Mouse (Mus musculus) urinary bladder, postnatal 25 days (tissue): ENCODE results near the gene Shld1.

Source experiments
- DNase-seq: peaks from one replicate; pipeline ENCODE4 v3.0.0; 2022; ENCODE audit warnings: low spot score

The Shld1 gene

GRCm38 (mm10) chr2:132692320-132692719 is 5.6 kb downstream of the Shld1 start:
- no peak for DNase-seq

GRCm38 (mm10) chr2:132693980-132694379 is 7.2 kb downstream of the Shld1 start:
- DNase-seq = no peak

GRCm38 (mm10) chr2:132695358-132696093 is 8.8 kb downstream of the Shld1 start:
- DNase-seq = no peak

- no peak for DNase-seq
Measured at GRCm38 (mm10) chr2:132696519-132696918, 9.8 kb downstream of the Shld1 start.

DNA sequence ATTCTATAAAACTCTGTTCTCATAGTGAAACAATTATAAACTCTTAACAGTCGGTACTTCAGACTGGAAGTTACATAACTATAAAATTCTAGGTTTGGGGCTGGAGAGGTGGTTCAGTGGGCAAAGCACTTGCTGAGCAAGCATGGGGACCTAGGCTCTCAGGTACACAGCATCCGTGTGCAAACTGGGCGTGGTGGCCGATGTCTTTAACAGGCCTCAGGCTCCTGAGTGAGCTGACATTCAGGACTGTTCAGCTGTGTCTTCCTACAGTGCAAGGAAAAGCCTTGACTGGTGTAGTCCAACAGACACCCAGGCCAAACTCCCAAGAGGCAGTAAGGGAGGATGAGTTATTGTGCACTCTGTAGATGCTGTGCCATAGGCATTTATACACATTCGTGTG is 10.5 kb downstream of the Shld1 start:
- no peak for DNase-seq

GRCm38 (mm10) chr2:132697695-132698094 is 11.0 kb downstream of the Shld1 start:
- no peak for DNase-seq

DNA sequence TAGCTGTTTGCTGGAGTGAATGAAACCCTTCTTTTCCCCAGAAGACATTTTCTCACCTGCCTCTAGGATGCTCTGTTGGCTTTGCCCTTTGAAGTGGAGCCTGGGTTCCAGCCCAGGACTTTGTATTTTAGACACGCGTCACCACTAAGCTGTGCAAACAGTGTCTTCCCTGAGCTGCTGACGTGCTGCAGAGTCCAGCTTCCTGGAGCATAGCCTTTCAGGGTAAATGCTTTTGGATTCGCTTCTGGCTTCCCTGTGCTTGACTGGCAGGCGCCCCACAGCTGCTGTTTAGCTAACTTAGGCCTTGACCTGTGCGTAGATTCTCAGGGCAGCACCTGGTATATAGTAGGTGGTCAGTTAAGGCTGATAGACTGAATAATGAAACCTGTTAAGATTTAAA is 11.7 kb downstream of the Shld1 start:
- DNase-seq = no peak

- DNase-seq = no peak
Measured at GRCm38 (mm10) chr2:132700921-132701320, 14.2 kb downstream of the Shld1 start.

DNA sequence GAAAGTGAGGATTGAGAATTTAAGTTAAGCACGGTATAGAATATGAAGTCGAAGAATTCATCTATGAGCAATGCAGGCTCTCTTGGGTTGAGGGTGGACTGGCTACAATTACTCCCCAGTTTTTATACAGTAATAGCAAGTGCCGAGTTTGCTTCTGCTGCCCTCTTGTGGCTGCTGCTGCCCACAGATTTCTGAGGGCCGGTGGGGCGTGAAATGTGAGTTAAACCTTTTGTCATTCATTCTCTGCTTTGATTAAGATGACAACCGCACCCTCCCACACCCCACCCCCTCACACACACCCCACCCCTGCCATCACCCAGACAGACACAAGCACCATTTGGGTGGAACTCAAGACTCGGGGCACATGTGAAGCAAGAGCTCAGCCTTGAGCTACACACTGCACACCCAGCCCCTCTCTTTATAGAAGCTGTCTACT is 14.7 kb downstream of the Shld1 start:
- DNase-seq = peak; percentile 74

DNA sequence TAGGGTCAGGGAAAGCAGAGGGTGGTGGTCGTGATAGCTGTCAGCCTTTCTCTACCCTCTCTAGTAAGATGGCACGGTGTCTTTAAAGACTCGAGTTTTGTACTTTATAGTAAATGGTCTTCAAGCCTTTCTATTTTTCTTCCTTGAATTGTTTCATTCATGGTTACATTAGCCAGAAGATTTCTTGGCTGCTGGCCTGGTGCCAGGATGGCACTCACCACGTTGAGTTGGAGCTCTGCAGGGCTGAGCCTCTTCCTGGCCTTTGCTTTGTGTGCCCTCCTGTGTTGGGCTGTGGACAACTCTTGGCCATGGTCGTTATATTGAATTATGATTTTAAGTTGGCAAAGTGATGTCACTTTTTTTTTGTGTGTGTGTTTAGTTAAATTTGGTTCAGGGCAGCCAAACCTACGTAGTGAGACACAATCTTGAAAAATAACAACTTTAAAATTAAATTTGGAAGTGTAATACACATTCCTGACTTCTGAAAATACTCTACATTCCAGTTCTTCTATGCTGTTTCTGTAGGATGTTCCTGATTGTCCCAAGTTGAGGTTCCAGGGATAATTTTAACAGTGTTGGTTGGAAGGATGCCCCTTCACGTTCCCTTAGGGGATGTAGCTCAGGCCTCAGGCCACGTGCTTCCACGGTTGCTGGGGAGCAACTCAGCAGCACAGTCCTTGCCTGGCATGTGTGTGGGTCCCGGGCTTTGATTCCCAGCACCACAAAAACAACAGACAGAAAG is 18.7 kb downstream of the Shld1 start:
- no peak for DNase-seq

GRCm38 (mm10) chr2:132706309-132706708 is 19.6 kb downstream of the Shld1 start:
- DNase-seq = no peak

- no peak for DNase-seq
Measured at GRCm38 (mm10) chr2:132710488-132710887, 23.8 kb downstream of the Shld1 start.

- DNase-seq = no peak
Measured at GRCm38 (mm10) chr2:132712061-132712460, 25.3 kb downstream of the Shld1 start.

GRCm38 (mm10) chr2:132714522-132714921 is 27.8 kb downstream of the Shld1 start:
- DNase-seq = no peak

DNA sequence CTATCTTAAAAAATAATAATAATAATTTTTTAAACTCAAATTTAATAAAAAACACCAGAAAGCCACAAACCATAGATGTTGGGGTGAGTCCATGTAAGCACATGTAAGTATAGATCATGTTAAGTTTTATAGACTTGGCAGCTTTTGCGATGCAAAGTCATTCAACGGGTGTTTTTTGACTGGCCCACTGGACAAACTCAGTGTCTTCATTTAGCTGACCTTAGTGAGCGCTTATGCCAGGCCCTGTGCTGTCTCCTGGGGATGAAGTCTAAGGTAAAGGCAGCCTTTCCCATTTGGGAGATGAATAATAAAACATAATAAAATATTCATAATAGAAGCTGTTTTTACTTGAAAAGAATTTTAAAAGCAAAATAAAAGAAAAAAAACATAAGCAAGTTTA is 28.2 kb downstream of the Shld1 start:
- DNase-seq = no peak

DNA sequence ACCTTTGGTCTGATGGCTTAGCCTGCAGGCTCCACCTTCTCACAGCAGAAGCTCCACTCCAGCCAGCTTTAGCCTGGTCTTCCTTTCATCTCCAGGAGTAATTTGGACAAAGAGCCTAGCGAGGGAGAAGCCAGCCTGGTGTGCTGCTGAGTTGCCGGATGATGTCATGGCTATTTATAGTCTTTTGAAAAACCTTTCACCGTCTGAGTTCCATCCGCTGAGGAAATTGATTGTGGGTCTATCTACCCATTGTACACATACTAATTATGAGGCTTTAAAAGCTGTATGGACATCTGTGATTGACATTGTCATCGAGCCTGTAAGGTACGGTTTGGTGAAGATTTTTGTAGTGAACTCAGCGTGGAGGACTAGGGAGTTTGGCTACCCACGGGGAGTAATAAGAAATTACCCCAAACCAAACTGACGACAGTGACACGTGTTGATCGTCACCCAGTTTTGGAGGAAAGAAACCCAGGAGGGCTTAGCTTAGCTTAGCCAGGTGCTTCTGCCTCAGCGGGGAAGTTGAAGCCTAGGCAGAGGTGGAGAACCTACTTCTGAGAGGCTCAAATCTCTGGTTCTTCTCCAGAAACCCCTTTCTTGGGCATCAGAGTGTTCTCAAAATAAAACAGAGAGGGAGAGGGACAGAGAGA is 28.8 kb downstream of the Shld1 start:
- DNase-seq = no peak

DNA sequence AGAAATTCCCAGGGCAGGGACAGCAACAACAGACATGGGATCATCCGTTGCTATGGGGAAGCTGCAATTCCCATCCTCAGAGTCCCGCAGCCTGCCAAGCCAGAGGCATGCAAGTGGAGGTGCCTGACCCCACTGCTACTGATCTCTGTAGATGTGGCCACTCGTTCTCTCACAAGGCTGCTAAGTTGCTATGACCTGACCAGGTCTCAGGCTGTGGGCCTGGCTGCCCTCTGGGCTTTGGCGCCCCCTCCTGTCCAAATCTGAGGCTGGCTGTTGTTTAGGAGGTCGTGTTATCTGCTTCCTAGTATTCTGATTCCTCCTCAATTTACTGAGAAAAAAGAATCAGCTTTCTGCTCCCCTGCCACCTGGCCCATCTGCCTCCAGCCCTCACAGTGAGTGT is 29.4 kb downstream of the Shld1 start:
- peak; percentile 41 for DNase-seq

DNA sequence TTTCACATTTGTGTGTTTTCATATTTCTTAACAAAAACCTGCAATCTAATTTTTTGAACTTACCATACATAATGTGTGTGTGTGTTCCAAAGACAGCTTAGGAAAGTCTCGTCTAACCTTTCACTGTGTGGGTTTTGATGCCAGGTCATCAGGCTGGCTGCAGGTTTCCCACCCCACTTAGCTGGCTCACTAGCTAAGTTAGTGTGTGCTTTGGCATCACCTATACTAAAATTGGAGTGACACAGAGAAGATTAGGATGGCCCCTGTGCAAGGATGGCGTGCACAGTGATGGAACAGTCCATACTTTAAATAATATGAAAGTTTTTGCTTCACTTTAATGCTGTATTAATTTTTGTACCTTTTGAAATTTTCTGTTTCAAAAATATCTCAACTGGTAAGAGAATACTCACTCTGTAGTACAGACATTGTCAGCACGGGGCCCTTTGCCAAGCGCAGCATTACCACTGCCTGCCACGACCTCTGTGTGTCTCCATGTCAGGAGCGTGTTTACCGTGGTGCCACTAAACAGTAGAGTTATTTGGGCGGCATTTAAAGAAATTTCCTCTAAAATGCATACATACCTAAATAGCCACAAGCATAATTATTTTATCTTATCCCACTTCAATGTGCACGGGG is 30.3 kb downstream of the Shld1 start:
- no peak for DNase-seq

DNA sequence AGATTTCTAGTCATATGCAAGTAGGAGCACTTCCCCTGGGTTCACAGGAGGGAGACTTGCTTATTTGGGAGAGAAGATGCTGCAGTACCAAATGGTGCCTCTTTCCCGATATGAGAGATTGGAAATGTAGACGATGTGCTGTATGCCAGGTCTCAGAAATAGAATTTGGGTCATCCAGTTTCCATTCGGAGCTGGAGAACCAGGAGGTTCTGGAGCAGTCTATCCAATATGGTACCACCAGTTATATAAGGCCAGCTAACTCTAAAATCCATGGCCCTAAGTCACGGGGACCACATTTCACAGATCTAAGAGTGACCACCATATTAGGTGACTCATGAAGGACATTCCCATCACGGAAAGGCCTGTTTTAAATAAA is 30.8 kb downstream of the Shld1 start:
- DNase-seq = no peak

GRCm38 (mm10) chr2:132720921-132721566 is 34.3 kb downstream of the Shld1 start:
- DNase-seq = no peak

DNA sequence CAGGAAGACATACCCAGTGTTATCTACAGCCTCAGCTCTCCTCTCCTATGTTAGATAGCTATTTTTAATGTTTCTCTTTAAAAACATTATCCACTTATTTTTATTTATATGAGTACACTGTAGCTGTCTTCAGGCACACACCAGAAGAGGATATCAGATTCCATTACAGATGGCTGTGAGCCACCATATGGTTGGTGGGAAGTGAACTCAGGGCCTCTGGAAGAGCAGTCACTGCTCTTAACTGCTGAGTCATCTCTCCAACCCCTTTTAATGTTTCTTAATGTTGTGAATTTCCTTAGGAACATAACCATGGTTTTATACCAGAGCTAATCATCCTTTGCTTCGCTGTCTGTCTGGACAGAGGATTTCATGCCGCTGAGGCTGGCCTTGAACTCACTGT is 35.1 kb downstream of the Shld1 start:
- DNase-seq = no peak

- DNase-seq = no peak
Measured at GRCm38 (mm10) chr2:132723958-132724431, 37.3 kb downstream of the Shld1 start.
